Mouse (Mus musculus): ENCODE measurements around the gene Rhbdl3.

DNA sequence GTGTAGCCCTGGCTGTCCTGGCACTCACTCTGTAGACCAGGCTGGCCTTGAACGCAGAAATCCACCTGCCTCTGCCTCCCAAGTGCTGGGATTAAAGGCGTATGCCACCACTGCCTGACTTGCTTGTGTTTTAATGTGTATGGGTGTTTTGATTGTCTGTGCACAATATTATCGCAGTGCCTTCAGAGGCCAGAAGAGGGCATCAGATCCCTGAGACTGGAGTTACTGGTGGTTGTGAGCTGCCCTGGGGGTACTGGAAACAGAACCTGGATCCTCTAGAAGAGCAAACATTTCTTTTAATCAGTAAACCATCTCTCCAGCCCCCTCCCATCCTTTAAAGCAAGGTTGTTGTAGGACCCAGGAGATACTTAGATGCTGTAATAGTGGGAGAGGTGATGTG, 3.0 kb downstream of the Rhbdl3 start:
- TF ChIP-seq POLR2A (IDR thresholded peaks at IDR 0.05; ENCODE audit: extremely low read depth, insufficient read depth, low read length) (no peak), CTCF (IDR thresholded peaks at IDR 0.05; ENCODE audit: extremely low read depth, insufficient read depth, low read length) (0 out of 2 replicates have a peak, but pooled peaks have one; percentile 11)

Data from cortical plate, adult 2 months (tissue).